Mouse (Mus musculus) urinary bladder, postnatal 14 days (tissue): ENCODE measurements around the gene Tmbim7.
"Not testable (repeated sequence)": the region's sequence is repeated elsewhere in the genome, so short reads cannot be mapped to it uniquely, and the experiment has no call there.

Source experiments
- DNase-seq: peaks from one replicate; pipeline ENCODE4 v3.0.0; 2021; ENCODE audit warnings: low spot score

The Tmbim7 gene

GRCm38 (mm10) chr5:3650881-3651280 lies at the start of gene Tmbim7:
Gene Tmbim7 (plus strand): TSS chr5:3651181.
- no peak for DNase-seq

- DNase-seq: no peak
Observed at GRCm38 (mm10) chr5:3607114-3607513, 43.9 kb upstream of the Tmbim7 start.

- no peak for DNase-seq
Observed at GRCm38 (mm10) chr5:3609241-3609640, 41.7 kb upstream of the Tmbim7 start.

DNA sequence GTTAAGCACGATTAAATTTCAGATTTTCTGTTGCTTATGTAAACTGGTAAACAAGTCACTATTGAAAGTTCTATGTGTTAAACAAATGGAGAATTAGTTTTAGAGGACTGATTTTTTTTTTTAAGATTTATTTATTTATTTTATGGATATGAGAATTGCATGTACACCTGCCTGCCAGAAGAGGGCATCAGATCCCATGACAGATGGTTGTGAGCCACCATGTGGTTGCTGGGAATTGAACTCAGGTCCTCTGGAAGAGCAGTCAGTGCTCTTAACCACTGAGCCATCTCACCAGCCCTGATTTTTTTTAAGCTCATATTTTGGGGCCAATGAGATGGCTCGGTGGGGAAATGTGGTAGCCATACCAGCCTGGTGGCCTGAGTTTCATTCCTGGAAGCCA lies 39.1 kb upstream of the Tmbim7 start:
- DNase-seq: not testable (repeated sequence)

DNA sequence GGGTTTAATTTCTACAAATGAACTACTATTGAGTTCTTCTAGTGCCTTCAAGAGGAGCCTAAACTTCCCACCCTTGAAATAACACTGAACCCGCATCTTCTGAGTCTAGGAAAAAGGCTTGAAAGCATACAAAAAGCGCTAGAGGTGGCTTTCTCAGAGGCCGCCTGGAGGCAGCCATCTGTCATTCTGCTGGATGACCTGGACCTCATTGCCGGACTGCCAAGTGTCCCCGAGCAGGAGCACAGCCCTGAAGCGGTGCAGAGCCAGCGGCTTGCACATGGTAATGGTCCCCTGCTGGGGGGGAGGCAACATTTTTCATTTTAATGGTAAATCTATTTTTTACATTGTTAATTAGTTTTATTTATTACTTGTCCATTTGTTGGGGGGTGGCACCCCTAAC lies 30.5 kb upstream of the Tmbim7 start:
- DNase-seq: no peak

- no peak for DNase-seq
Observed at GRCm38 (mm10) chr5:3630055-3630454, 20.9 kb upstream of the Tmbim7 start.

GRCm38 (mm10) chr5:3631512-3632271 lies 19.3 kb upstream of the Tmbim7 start:
- no peak for DNase-seq

DNA sequence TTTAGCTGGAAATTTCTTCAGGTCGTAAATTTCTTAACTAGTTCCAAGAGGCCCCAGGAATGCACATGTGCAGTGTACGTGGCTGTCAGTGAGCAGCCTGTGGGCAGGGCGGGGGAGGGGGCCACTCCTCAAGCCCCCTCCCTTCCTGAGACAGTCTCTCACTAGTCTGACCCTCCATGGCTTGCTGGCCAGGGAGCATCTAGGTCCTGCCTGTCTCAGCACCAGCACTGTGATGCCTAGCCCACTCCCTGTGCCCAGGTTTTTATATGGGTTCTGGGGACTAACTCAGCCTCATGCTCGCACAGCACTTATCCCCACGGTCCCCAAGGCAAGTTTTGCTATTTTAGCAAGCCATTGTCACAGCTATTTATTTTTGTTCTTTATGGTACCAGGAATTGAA lies 18.7 kb upstream of the Tmbim7 start:
- DNase-seq: no peak

DNA sequence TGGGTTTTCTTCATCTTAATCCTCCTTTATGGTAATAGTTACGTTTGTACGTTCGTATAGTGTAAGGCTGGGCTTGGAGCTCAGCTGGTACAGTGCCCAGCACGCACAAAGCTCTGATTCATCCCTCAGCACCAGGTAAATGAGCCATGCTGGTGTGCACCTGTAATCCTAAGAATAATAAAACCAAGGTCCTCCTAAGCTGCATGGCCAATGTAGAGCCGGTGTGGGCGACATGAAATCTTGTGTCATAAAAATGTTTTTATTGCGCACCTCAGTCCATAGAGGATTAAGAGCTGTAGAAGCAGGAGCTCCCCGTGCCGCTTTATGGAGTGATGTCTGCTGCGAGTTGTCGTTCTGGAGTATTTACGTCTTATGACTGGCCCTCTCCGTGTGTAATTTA lies 17.7 kb upstream of the Tmbim7 start:
- no peak for DNase-seq

DNA sequence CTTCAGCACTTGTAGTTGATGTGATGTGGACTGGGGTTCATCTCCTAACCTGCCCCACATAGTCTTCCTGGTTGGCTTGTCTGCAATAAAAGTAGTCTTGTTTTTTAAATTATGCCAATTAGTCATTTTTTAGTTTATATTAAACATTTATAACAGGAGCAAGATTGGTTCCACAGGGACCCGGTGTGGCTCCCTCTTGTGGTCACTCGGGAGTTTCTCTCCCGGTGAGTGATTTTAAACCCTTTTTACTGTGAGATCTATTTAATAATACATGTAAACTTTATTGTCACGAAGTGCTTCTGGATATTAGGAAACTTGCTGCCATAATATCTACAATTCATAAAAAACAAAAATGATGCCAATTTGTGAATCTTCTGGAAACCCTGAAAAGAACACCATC lies 17.0 kb upstream of the Tmbim7 start:
- no peak for DNase-seq

- no peak for DNase-seq
Observed at GRCm38 (mm10) chr5:3635286-3635685, 15.7 kb upstream of the Tmbim7 start.

DNA sequence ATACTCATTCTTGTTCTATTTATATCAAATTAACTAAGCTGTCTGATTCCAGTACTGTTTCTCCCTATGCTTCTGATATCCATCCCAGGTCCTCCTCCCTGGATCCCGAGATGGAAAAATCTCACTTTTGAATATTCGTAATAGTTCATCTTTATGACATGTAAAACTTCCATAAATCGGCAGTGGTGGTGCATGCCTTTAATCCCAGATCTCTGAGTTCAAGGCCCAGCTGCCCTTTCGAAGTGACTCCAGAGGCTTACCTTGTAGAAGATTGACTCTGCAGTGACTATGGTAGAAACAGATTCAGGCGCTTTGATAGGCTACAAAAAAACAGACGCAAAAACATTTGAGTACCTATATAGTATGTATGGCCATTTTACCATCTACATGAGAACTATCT lies 6.4 kb upstream of the Tmbim7 start:
- DNase-seq: no peak

DNA sequence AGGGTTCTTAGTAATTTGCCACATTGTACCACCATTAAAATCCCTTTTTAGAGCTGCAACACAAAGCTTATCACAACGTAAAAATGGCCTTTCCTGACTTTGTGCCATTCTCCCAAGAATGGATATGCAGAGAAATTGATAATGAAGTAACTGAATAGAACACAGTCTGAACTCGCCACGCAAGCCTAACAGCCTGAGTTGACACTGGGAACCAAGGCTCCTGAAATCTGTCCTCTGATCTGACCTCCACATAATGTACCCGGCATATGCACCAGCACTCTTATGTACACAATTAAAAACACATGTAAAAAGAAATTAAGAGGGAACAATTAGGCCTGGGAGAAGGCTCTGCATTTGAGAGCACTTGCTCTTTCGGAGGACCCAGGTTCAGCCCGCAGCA lies 5.7 kb upstream of the Tmbim7 start:
- no peak for DNase-seq

DNA sequence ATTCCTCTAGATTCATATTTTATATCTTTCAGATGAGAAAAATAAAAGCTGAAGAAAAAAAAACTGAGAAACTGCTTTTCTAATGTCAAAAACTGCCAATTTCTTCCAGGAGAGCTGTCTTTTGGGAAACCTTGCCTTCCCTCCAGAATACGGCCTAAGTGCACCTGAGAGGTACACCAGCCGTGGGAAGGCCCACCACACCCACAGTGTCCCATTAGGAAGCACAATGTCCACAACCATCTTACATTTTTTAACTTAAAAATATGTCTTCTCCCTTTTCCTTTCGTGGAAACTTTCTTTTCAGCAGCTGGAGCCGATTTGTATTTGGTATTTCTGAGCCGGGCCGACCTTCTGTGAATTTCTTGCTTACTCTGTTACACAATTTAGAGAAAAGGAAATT lies 4.4 kb upstream of the Tmbim7 start:
- no peak for DNase-seq

GRCm38 (mm10) chr5:3646991-3647707 lies 3.8 kb upstream of the Tmbim7 start:
- DNase-seq: peak; percentile 50

GRCm38 (mm10) chr5:3647708-3648121 lies 3.3 kb upstream of the Tmbim7 start:
- peak; percentile 86 for DNase-seq

DNA sequence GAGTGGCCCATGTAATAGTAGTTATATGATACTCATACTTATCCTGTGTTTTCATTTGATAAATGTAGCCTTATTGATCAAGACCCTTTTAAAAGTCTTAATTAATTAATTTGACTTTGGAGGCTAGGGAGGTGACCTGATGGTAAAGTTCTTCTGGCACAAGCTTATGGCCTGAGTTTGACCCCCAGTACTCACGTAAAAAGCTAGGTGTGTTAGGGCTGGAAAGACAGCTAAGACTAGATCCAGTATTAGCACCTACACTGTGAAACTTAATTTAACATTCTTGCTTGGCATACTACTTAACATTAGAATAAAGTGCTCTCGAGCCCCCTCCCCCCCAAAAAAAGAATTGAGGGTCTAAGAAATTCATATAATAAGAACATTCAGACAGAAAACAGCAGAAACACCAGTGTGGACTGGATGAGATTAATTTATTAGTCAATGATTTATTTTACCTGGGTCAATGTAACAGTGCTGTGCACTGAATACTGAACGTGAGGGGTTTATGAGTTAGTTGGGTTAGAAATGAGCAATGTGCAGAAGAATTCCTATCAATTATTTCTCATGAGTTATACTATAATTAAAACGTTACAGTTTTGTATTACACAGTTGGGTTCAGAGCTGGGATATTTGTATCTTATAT lies 2.7 kb upstream of the Tmbim7 start:
- DNase-seq: no peak

DNA sequence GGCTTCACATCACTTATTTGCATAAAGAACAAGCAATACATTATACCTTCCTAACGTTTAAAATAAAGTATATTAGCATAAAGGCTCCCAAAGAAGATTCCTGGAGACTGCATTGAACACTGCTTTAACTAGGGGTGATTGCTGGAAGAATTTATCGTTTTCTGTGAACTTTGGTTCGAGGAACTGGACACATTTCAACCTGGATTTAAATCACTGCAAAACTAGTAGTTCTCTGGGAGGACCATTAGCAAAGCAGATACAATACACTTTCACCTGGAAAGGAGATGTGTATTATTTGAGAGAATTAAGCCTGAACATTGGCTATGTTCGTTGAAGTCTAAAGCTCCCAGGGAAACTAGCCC lies 2.2 kb upstream of the Tmbim7 start:
- no peak for DNase-seq

DNA sequence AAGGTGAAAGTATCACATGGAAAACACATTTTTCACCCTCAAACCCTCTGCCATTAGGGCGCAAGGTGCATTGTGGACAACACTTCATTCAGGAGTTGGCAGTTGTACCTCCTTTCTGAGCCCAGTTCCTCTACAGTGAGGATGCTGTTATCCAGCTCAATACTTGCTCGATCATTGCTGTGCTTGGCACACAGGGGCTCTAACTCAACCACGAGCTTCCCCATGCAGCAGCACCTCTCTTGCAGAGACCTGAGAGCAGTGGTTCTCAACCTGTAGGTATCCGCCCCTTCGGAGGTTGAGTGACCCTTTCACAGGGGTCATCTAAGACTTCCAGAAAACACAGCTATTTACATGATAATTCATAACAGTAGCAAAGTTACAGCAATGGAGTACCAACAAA lies 640 bp downstream of the Tmbim7 start:
- no peak for DNase-seq

- DNase-seq: not testable (repeated sequence)
Observed at GRCm38 (mm10) chr5:3652903-3653575, 2.1 kb downstream of the Tmbim7 start.

DNA sequence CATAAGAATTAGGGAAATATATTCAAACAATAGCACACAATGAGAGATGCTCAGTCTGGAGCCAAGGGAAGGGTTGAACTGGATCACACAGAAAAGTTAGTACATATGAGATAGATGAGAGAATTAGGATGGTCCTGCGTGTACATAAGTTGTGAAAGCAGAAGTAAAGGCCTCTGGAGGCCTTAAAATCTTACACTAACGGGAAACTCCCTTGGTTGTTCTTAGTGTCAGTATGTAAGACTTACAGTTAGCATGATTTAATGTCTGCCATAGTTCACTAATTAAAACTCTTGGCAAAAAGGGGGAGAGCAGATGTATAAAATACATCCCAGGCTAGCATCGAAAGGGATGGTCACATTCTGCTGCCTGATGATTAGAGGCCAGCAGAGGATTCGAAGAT lies 2.8 kb downstream of the Tmbim7 start:
- DNase-seq: no peak

- DNase-seq: no peak
Observed at GRCm38 (mm10) chr5:3657085-3657484, 6.1 kb downstream of the Tmbim7 start, which contains the start of gene Gatad1. Gene Gatad1 (minus strand): TSS chr5:3657185.

- DNase-seq: no peak
Observed at GRCm38 (mm10) chr5:3665225-3665624, 14.2 kb downstream of the Tmbim7 start.
